Comparison of ENCODE assay signal across 14 mouse cellular contexts in the genomic region with DNA sequence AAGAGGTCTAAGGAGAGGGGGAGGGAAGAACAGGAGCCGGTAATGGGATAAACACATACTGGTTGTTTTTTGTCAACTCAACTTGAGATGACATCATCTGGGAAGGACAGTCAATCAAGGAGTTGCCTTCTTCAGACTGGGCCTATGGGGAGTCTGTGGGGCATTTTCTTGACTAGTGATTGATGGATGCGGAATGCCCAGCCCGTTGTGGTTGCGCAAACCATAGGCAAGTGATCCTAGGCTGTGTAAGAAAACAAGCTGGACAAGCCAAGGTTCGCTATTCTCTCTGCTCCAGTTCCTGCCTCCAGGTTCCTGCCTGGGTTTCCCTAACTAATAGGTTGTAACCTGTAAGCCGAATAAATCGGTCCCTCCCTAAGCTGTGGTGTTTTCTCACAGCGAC.
"Had no signal": no experiment of that assay in that cellular context is flagged by ENCODE, and none has a peak within 500 bp of the region (broad histone marks: within the 10 kb centered on the region; RNA-seq: fewer than 3 reads in every experiment).

No protein-coding gene starts in this region.

- H3K9ac ChIP-seq: liver, embryonic 13.5 days; stomach, embryonic 15.5 days had no signal

- H3K4me2 ChIP-seq: liver, embryonic 13.5 days; midbrain, embryonic 11.5 days; stomach, embryonic 15.5 days had no signal

- H3K27ac ChIP-seq: kidney, postnatal 0 days; liver, embryonic 13.5 days; stomach, embryonic 15.5 days had no signal

- H3K4me1 ChIP-seq: stomach, embryonic 15.5 days had no signal

- H3K27me3 ChIP-seq: stomach, embryonic 15.5 days had no signal

- H3K4me3 ChIP-seq: layer of hippocampus, adult 2 months; left cerebral cortex, adult 2 months; liver, embryonic 13.5 days; stomach, embryonic 15.5 days had no signal

- H3K36me3 ChIP-seq: liver, embryonic 13.5 days; stomach, embryonic 15.5 days had no signal

- H3K9me3 ChIP-seq: liver, embryonic 13.5 days; stomach, embryonic 15.5 days had no signal

- DNase-seq: kidney, adult 2 months; kidney, postnatal 25 days; layer of hippocampus, postnatal 36 days; liver, embryonic 13.5 days; lung, adult 2 months; lung, postnatal 14 days; lung, postnatal 4 days; midbrain, embryonic 14.5 days; thymus, postnatal 25 days had no signal
